Mouse (Mus musculus) layer of hippocampus, adult 6 months (tissue): Measurements from ENCODE around the gene Pkp4. TPM values are rescaled to one million over a fixed set of nuclear protein-coding genes. Genes with fewer than 3 reads are reported as not detected.

ENCODE experiments used
- long read RNA-seq, 2 experiments: library from polyadenylated mRNA; unstranded; transcript quantifications; one replicate each; pipeline ENCODE4 v2.0.0; 2019 to 2020
- polyA plus RNA-seq: library from polyadenylated mRNA; unstranded; fragments of <200 nt; fragmentation: Nextera tagmentation; gene quantifications from 2 replicates; pipeline ENCODE4 v1.2.3, GENCODE M21; 2021

Gene Pkp4
- polyA plus RNA-seq, result 52.3 and 55.4 TPM in 2 replicates
- long read RNA-seq, experiment 1, partial matches to known transcripts, result 105 of 124 reads
- long read RNA-seq, experiment 1, other reads (novel, unspliced or antisense), result 19 of 124 reads
- long read RNA-seq, experiment 2, full-length matches to known transcripts, result 2 of 218 reads
- long read RNA-seq, experiment 2, partial matches to known transcripts, result 152 of 218 reads
- long read RNA-seq, experiment 2, other reads (novel, unspliced or antisense), result 64 of 218 reads

GRCm38 (mm10) chr2:59160605-59160963, at the start of gene Pkp4, which contains the start of gene Ccdc148:
Gene Pkp4, plus strand, starts transcription at chr2:59160850.
Gene Ccdc148, minus strand, starts transcription at chr2:59160683.

Other genes starting within 250 kb of the Pkp4 start
- 5.2 and 7.8 TPM in 2 replicates for gene Ccdc148, start 167 bp upstream of the Pkp4 start, polyA plus RNA-seq